Mouse (Mus musculus) common myeloid progenitor, adult 5-6 weeks (primary cell): ENCODE measurements around the gene Gm17416. TPM values are rescaled to one million over a fixed set of nuclear protein-coding genes. Genes with fewer than 3 reads are reported as not detected.
A peak's percentile ranks its signal among the peaks of the same experiment; 100 is the strongest.

ENCODE experiments used
- ATAC-seq: replicated peaks from 2 replicates; pipeline ENCODE4 v1.8.0; 2016; ENCODE audit warnings: low read depth, mild to moderate bottlenecking, moderate TSS enrichment, inconsistent platforms; ENCODE audit not compliant: poor library complexity, severe bottlenecking
- total RNA-seq: library from RNA; stranded (forward); fragments of 200-1000, 187-1606 nt; gene quantifications from 2 replicates; pipeline ENCODE4 v1.2.3, GENCODE M21; 2017

Gene Gm17416
- not detected in 2 replicates for total RNA-seq

DNA sequence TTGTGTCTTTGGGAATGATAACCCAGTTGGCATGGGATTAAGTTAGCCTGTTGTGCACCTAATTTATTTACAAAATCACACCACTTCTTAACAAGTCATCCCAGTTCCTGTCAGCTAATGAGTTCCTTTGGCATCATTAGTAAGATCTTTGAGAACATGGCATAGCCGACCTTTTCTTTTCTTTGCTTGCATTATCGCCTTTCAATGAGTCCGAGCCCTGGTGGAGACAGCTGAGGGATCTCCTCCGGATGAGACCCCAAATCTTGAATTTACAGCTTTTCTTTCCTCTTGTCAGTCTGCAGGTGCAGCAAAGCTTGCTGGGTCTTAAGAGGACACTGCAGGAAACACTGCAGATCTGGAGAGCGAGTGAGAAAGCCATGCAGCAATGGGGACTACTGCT is at the start of gene Gm17416:
Gene Gm17416, plus strand, starts transcription at position 301 of the 400 bp plus-strand sequence.
- ATAC-seq = no peak

DNA sequence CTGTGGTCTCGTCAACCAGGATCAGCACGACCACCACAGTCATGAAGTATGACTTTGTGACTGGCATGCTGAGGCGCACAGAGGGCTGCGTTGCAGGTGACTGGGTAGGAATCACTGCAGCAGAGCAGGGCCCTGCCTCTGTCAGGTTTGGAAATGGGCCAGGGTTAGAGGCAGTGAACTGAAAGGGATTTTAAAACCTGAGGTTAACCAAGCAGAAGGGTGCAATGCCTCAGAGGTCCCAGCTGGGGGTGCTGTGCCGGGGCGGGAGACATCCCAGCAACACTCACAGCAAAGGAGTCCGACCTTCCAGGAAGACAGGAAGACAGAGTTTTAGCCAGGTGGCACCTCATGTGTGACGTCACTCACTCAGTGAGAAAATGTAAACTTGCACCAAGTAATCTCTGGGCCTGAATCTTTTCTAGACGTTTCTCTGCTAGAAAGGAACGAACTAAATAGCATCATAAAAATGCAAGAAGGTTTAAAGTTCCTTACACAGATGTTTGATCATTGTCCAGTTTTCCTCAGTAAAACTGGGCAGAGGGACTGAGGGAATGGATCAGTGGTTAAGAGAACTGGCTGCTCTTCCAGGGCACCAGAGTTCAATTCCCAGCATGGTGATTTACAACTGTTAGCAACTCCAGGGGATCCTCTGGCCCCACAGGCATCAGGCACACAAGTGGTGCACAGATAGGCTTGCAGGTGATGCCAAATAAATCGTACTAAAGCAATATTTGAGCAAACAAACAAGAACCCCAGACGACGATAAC is 29.0 kb upstream of the Gm17416 start, which contains the start of gene Defb29:
Gene Defb29, minus strand, starts transcription at position 155 of the 767 bp plus-strand sequence.
- no peak for ATAC-seq

DNA sequence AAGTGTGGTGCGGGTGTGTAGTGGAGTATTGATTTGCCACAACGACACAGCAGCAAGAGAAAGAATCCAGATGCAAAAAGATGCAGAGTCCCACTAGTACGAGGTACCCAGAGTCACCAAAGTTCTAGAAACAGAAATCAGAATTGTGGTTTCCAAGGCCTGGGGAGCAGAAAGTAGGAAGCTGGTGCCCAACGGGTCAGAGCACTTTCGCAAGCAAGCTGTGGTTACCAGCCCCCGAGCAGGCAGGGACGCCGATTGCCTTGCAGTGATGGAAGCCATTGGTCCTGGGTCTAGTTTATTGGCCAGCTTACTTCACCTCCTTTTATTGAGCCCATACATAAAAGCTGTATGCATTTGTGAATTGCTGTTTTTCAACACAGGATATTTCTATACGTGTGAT is 27.2 kb upstream of the Gm17416 start:
- ATAC-seq = peak; percentile 69

DNA sequence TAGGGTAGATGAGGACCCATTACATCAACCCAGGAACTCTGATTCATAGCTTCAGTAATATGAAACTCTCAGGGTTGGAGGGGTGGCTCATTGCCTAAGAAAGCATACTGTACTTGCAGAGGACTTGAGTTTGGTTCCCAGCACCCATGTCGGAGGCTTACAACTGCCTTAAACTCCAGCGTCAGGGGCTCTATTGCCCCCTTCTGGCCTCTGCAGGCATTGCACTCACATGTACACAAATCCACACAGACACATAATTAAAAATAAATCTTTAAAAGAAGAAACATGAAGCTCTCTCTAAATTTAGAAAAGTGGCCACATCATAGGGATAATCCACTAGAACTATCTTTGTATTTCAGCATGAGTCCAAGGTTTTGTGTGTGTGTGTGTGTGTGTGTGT is 26.2 kb upstream of the Gm17416 start:
- ATAC-seq = no peak

DNA sequence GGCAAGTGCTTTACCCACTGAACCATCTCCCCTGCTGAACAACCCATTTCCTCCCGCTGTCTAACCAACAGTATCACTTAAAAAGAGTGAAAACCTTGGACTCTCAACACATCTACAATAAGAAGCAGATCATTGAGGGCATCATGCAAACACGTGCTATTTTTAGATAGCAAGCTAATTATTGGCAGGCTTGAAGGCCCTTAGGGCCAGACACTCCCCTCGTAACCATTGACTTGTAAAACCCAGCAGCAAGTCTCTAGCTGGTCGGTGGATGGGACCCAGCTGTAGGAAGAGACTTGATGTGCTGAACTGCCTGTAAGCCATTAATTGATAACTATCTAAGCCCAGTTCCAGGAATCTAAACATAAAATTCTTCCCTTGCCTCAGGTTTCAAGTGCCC is 25.7 kb upstream of the Gm17416 start:
- ATAC-seq = no peak

DNA sequence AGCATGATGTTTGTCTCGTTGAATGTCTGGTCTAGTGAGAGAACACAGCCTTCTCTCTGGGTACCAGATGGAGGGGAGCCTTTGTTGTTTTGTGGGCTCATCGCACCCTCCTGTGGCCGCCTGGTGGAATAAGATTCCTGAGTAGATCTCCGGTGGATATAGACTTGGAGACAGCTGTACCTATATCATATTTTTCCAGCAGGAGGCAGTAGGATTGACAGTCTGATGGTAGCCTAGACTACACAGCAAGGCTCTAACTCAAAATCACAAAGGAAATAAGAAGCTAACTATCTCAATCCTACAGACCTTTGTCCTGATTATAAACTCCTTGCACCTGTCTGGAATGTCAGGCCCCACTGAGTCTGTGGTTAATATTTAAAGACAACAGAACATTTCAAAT is 24.4 kb upstream of the Gm17416 start:
- ATAC-seq = peak; percentile 76

DNA sequence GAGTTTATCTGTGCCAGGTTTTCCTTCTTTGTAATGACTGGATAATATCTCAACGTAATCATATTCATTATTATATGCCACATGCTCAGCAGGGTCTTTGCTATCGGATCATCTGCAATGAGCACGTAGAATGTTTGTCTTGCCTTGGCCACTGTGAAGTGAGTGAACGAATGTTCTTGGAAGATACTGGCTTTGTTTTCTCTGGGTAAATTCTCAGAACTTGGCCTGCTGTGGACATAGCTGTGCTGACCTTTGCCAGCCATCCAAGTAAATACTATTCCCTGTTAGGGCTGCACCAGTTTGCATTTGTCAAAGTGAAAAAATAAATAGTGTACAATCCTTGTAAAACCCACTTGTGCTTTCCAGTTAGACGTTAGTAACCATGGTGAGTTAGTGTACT is 21.0 kb upstream of the Gm17416 start:
- no peak for ATAC-seq

DNA sequence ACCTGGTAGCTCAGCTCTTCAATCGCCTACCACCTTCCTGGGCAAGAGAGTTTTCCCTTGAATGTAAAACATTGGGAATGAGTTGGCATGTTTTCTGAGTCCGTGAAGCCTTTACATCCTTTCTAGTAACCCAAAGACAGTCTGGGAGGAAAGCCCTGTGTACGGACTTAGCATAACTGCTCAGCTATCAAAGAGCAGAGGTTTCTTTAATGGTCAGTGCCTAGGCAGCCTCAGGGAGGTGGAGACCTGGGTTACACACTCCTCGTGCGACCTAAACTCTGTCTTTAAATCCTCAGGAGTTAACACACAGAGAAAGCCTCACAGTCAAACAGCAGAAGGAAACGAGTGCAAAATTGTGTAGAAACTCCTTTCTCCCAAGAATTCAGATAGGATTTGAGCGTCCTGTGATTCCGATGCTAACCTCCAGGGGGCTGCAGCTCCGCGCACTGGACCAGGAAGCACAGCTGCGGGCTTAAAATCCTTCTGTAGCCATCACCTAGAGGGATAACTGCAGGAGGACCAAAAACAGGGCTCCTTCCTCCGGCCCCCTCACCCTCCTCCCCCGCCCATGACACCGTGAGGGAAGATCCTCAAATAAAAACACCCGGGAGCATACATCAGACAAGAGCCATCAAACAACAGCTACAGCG is 15.2 kb upstream of the Gm17416 start:
- ATAC-seq = peak; percentile 75

DNA sequence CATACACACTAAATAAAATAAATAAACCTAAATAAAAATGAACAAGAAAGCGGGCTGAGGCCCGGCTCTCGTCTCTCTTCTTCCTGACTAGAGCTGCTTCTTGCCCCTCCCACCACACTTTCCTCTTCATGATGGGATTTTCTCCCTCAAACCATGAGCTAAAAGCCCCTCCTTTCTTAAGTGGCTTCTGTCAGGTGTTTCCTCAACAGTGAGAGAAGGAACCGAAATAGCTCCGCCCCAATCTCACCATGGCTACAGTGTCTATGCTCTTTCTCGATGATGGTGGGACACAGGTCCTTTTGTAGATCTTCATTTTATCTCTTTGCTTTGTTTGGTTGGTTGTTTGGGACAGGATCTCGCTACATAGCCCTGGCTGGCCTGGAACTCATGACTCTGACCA is 12.5 kb upstream of the Gm17416 start:
- peak; percentile 41; the same call in 1 of the 2 replicates for ATAC-seq

DNA sequence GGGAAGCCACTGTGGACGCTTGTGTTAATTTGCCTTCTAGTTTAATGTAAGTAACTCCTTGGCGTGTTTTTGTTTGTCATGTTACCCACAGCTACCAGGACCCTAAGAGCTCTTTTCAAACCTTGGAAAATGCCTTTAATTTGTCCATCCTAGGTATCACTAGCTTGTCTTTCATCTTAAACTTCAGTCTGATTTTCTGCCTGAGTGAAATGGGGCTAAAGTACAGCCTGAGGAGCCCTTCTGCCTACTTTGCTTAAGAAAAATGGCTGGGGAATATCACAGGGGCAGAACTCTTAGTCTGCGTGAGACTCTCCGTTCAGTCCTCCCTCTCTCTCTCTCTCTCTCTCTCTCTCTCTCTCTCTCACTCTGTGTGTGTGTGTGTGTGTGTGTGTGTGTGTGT is 743 bp downstream of the Gm17416 start:
- no peak for ATAC-seq

DNA sequence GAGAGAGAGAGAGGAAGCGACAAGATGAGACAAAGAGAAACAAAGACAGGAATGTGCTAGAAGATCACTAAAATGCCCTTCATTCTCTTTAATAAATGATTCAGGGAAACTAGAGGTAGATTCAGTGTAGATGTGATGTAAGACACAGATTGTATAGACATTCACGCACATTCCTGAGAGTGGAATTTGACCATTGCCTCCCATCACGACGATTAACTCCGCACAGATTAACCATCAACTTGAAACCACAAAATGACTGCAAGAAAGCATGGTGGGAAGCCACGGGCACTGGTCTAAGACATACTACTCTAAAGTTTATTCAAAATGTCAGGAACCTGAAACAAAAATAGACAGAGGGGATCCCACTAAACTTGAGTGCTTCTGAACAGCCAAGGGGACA is 1.2 kb downstream of the Gm17416 start:
- ATAC-seq = no peak

DNA sequence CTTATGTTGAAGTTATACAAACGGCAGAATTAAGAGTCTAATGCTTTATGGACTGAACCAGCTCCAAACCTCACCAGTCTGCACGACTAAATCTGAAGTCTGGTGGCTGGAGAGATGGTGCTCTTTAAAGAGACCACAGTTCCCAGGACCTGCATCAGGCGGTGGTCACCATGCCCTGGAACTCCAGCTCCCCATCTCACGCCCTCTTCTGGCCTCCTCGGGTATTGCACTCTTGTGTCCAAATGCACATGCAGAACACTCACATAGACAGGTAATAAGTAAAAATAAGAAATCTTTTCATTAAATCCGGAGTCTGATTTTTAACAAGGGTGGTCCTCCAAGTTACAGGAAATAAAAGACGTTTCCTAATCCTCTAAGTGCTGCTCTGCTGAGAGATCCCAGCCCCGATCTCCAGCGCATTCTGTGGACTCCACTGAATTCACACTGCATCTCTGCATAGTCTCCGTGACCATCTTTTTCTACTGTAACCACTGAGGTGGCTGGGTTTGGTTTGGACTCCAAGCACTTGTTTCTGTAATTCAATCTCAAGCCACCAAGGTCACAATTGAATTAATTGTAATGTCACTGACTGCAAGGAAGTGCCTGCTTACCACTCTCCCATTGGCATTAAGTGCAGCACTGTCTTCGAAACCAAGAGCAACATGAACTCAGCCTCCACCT is 3.1 kb downstream of the Gm17416 start, which contains the start of gene Defb21:
Gene Defb21, plus strand, starts transcription at position 631 of the 681 bp plus-strand sequence.
- no peak for ATAC-seq

DNA sequence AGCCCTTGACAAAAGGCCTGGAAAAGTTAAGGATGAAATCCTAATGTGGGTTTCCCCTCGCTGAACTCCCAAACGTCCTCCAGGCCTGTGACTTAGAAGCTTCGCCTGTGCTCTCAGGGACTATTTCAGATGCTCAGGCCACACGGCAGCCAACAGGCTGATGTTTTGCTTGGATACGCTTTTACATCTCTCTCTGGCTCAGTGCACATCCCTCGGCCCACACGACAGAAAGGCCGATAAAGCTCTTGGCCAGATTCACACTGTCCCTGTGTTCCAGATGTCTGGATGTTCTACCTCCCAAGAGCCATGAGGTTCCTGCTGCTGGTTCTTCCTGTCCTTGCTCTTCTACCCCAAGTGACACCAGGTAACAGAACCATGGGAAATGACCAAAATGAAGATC is 4.3 kb downstream of the Gm17416 start:
- no peak for ATAC-seq

DNA sequence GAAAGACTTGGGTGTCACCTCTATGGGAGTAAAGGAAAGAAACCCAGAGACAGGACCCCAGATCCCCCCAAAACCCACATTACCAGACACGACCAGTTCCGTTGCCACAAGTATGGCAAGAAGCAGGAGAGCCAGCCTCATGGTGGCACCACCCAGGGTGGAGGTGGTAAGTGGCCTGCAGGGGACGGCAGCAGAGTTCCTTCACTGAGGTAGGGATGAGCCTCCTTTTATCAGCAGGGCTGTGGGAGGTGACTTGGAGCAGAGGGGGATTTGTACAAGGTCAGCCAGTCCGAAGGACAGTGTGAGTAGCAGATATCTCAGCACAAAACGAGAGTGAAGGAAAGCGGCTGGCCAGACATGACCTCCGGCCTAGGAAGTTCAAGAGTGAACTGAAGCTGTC is 11.0 kb downstream of the Gm17416 start, which contains the start of gene Defb19:
Gene Defb19, minus strand, starts transcription at position 206 of the 400 bp plus-strand sequence.
- ATAC-seq = no peak

DNA sequence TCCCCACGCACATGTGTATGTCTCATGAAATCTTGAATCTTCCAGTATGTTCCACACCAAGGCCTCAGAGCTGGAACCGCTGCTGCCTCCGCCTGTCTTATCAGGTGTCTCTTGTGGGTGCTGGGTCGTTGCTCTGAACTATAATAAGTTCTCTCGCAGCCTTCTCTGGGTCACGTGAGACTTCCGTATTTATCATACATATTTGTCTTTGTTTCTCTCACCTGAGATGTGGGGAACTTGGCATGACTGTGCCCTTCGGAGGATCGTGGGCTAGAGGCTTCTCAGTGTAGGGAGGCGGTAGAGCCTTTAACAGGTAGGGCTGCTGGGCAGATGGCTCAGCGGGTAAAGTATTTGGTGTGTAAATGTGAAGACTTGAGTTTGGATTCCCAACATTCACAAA is 11.5 kb downstream of the Gm17416 start:
- no peak for ATAC-seq

DNA sequence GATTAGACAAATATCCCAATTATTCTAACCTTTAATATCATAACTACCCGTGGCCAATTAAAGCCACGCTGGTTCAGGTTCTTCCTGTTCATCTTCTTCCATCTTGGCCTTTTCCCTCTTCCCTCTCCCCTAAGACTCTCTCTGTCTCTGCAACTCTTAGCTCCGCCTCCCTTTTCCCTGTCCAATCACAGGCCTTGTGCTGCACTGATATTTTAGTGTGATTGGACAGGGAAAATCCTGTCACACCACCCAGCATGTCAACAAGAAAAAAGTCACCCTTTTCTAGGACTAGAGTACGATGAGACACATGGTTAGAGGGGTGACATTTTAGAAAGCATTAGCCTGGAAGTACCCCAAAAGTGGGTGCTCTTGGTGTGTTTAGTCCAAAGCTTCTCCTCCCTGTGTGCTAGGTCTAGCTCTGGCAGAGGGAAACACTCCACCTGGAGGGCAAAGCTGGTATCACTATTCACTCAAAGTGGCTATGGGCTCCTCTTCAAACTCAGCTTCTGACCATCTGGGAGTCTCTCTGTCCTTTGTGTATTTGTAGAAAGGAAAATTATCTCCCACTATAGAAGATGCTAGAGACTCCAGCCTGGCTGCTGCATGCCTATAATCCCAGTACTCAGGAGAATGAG is 17.9 kb downstream of the Gm17416 start:
- peak; percentile 77 for ATAC-seq

DNA sequence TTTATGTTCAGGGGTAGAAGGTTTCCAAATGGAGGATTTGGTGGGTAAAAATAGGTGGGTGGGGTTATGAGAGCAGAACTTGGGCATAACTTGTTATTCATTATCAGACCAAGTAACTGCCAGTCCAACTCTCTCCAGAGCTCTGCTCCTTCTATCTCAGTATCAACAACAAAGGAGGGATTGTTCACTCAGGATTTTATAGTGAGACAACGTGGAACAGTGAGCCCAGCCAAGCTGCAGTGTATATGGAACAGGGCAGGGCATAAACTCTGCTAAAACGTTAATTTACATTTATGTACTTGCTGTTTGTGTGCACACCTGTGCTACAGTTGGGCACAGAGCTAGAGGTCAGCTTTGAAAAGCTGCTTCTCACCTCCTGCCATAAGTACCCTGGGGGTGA is 19.3 kb downstream of the Gm17416 start:
- no peak for ATAC-seq

DNA sequence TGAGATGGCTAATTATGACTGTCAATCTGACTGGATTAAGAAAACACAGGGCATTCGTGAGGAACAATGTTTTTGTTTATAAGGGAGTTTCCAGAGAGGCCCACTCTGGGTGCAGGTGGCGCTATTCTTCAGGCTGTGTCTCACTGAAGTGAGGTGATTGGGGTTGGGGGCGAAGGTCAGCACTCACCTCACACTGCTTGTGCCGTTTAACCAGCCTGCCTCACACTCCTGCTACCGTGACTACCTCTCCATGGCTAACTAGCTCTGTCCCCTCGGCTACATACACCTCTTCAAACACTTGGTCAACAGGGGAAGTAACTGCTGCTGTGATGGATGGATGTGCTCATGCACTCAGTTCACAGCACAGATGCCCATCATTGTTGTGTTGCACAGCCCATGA is 19.9 kb downstream of the Gm17416 start:
- no peak for ATAC-seq

DNA sequence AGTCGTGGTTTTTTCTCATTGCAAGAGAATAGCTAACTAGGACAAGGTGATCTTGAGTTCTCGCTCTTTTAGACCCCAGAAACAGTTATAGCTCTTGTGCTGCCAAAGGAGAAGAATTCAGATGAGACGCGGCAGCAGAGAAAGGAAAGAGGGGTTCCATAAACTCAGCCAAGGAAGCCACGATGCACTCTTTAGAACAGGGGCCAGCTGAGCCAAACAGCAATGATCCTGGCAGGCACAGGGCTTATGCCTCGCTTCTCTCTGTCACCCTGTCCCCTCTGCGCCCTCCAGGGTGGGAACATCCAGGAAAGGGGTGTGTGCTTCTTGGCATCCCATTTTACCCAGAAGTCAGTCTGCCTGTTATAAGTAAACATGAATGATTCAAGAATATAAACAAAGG is 30.2 kb downstream of the Gm17416 start, which contains the start of gene Defb45:
Gene Defb45, minus strand, starts transcription at position 101 of the 400 bp plus-strand sequence.
- ATAC-seq = no peak

DNA sequence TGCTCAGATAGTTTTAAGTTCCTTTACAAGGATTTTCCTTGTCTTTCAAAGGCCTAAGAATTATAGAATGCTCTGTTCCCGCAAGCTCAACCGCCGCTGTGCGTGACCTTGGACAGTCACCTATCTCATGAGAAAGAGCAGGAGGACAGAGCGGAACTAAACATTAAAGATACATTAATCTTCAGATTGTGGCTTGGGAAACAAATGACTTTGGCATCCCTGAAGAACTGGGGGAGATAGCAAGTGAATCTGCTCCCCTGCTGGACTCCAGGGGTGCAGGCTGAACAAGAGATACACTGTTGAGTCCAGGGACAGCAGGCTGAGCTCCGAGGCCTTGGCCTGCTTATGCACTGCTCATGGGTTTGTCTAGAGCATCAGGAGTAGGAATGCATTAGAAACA is 30.9 kb downstream of the Gm17416 start:
- no peak for ATAC-seq
